Comparison of ENCODE assay signal across 8 mouse cellular contexts in the genomic region with DNA sequence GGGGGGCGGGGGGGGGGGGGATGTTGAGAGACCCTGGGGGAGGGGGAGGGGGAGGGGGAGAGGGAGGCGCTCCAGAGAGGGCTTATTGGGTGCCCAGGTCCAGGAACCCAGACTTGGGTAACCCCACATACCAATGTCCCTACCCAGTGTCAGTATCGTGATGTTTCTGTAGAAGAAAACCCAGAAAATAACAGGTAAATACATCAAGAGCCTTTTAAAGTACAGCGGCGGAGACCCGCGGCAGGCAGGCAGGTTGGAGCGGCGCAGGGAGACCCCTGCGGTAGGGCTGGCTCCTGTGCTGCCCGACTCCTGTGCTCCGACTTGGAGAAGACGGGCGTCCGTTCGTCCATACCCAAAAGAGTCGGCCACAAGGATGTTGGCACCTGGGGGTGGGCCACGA. TPM values are rescaled to one million over a fixed set of nuclear protein-coding genes. Genes with fewer than 3 reads are reported as not detected.
DNase-seq lines count a peak whose midpoint lies in the region; ATAC-seq and TF ChIP-seq lines count a peak whose summit lies in the region.

No protein-coding gene starts in this region.

- TF ChIP-seq EP300 in heart, postnatal 0 days (IDR thresholded peaks at IDR 0.05; ENCODE audit: low read depth): no peak

- under 1% methylated on average over 10 of the region's 18 CpGs for WGBS in heart, postnatal 0 days
- WGBS in intestine, embryonic 16.5 days: 0% methylated on average over 11 of the region's 18 CpGs
- under 1% methylated on average over 16 of the region's 18 CpGs for WGBS in neural tube, embryonic 12.5 days

- peaks cover 89% of the 10 kb centered on the region for H3K27me3 ChIP-seq in heart, postnatal 0 days (ENCODE audit: control insufficient read depth, insufficient read depth, low read length)
- peaks cover 33% of the 10 kb centered on the region for H3K27me3 ChIP-seq in intestine, embryonic 16.5 days (replicated peaks; ENCODE audit: control insufficient read depth, insufficient read depth, low read length)
- peaks cover 68% of the 10 kb centered on the region for H3K27me3 ChIP-seq in neural tube, embryonic 12.5 days (replicated peaks)

- ATAC-seq in heart, postnatal 0 days (ENCODE audit: insufficient read depth, low read depth): no peak; the same call in 1 of the 2 replicates
- 0 out of 2 replicates have a peak, but pooled peaks have one; percentile 10 for ATAC-seq in common myeloid progenitor, adult 5-6 weeks (replicated peaks; ENCODE audit: low read depth, poor library complexity, severe bottlenecking)
- peak; percentile 15; the same call in 1 of the 2 replicates for ATAC-seq in intestine, embryonic 16.5 days
- peak; percentile 49 for ATAC-seq in neural tube, embryonic 12.5 days (ENCODE audit: low FRiP score, low read depth)

- H3K36me3 ChIP-seq in heart, postnatal 0 days (replicated peaks; ENCODE audit: control insufficient read depth, insufficient read depth, low read length): no peaks in the 10 kb centered on the region
- no peaks in the 10 kb centered on the region for H3K36me3 ChIP-seq in intestine, embryonic 16.5 days (ENCODE audit: control insufficient read depth, insufficient read depth, low read length)
- no peaks in the 10 kb centered on the region for H3K36me3 ChIP-seq in neural tube, embryonic 12.5 days

- peak overlapping the region; percentile 39 for H3K4me3 ChIP-seq in heart, postnatal 0 days (ENCODE audit: low read depth, low read length)
- H3K4me3 ChIP-seq in intestine, embryonic 16.5 days (ENCODE audit: low read length): peak overlapping the region; percentile 45
- H3K4me3 ChIP-seq in neural tube, embryonic 12.5 days: peak overlapping the region; percentile 35

- H3K27ac ChIP-seq in heart, postnatal 0 days (ENCODE audit: low read depth): no peak overlapping the region
- H3K27ac ChIP-seq in intestine, embryonic 16.5 days (ENCODE audit: low read length): no peak overlapping the region
- H3K27ac ChIP-seq in neural tube, embryonic 12.5 days: no peak overlapping the region

- no peak overlapping the region for H3K9ac ChIP-seq in heart, postnatal 0 days (replicated peaks; ENCODE audit: low read depth, low read length)
- peak overlapping the region; percentile 57; the same call in 1 of the 2 replicates for H3K9ac ChIP-seq in intestine, embryonic 16.5 days (ENCODE audit: low read depth, low read length)
- H3K9ac ChIP-seq in neural tube, embryonic 12.5 days: no peak overlapping the region

- DNase-seq in heart, postnatal 0 days (ENCODE audit: low spot score): no peak
- DNase-seq in heart, postnatal 14 days: no peak
- DNase-seq in right cerebral cortex, adult 2 months (ENCODE audit: low spot score in 2 of 2): no peak
- no peak for DNase-seq in thymus, postnatal 10 days (ENCODE audit: low spot score in 2 of 2)
- no peak for DNase-seq in lung, postnatal 14 days

- peak overlapping the region; percentile 62 for H3K4me2 ChIP-seq in heart, postnatal 0 days (ENCODE audit: low read depth, low read length)
- peak overlapping the region; percentile 62 for H3K4me2 ChIP-seq in intestine, embryonic 16.5 days (ENCODE audit: low read depth, low read length)
- H3K4me2 ChIP-seq in neural tube, embryonic 12.5 days (replicated peaks): peak overlapping the region; percentile 64

- no peak for TF ChIP-seq CTCF in heart, postnatal 0 days (IDR thresholded peaks at IDR 0.05; ENCODE audit: low read depth)

- no peaks in the 10 kb centered on the region for H3K9me3 ChIP-seq in heart, postnatal 0 days (replicated peaks; ENCODE audit: control insufficient read depth, low read length)
- H3K9me3 ChIP-seq in intestine, embryonic 16.5 days (ENCODE audit: control insufficient read depth, low read length): no peaks in the 10 kb centered on the region
- H3K9me3 ChIP-seq in neural tube, embryonic 12.5 days: no peaks in the 10 kb centered on the region

- H3K4me1 ChIP-seq in heart, postnatal 0 days (ENCODE audit: control insufficient read depth, insufficient read depth): no peaks in the 10 kb centered on the region
- H3K4me1 ChIP-seq in intestine, embryonic 16.5 days (ENCODE audit: control insufficient read depth, insufficient read depth, low read length): peaks cover 7% of the 10 kb centered on the region
- H3K4me1 ChIP-seq in neural tube, embryonic 12.5 days: no peaks in the 10 kb centered on the region

- intact Hi-C loops in heart, postnatal 14 days (cut with DNase I): no loop called here

RNA-seq across cellular contexts. Expression of gene Fcgr1, which starts 33.9 kb away (rescaled TPM):
- total RNA-seq in heart, postnatal 0 days (2014; rRNA removed; ENCODE audit: low replicate concordance): 1.1 and 3.0 TPM in 2 replicates
- polyA plus RNA-seq in heart, postnatal 0 days (2015; fragmentation: Nextera tagmentation; extraction: Ambion mirVana): 1.2 and 1.5 TPM in 2 replicates
- total RNA-seq in heart, postnatal 14 days (2021): under 1 TPM; 0.45 to 0.46 TPM
- not detected in 2 replicates for total RNA-seq in common myeloid progenitor, adult 5-6 weeks (2017)
- 3.6 and 3.7 TPM in 2 replicates for polyA plus RNA-seq in intestine, embryonic 16.5 days (2015; fragmentation: Nextera tagmentation; extraction: Ambion mirVana)
- polyA plus RNA-seq in neural tube, embryonic 12.5 days (2016; fragmentation: Nextera tagmentation; extraction: Ambion mirVana): 1.4 and 1.5 TPM in 2 replicates

RNA-seq across cellular contexts. Expression of gene Hist2h2bb, which starts 58.1 kb away (rescaled TPM):
- total RNA-seq in heart, postnatal 0 days (2014; rRNA removed; ENCODE audit: low replicate concordance): 225 and 283 TPM in 2 replicates
- 0.59 and 1.7 TPM in 2 replicates for polyA plus RNA-seq in heart, postnatal 0 days (2015; fragmentation: Nextera tagmentation; extraction: Ambion mirVana)
- total RNA-seq in heart, postnatal 14 days (2021): 100 to 1,000 TPM; 121 to 256 TPM
- total RNA-seq in common myeloid progenitor, adult 5-6 weeks (2017): 6,356 and 6,932 TPM in 2 replicates
- 5.3 and 6.2 TPM in 2 replicates for polyA plus RNA-seq in intestine, embryonic 16.5 days (2015; fragmentation: Nextera tagmentation; extraction: Ambion mirVana)
- 9.1 and 16.6 TPM in 2 replicates for polyA plus RNA-seq in neural tube, embryonic 12.5 days (2016; fragmentation: Nextera tagmentation; extraction: Ambion mirVana)

RNA-seq across cellular contexts. Expression of gene Hist2h3b, which starts 59.2 kb away (rescaled TPM):
- 1,066 and 1,627 TPM in 2 replicates for total RNA-seq in heart, postnatal 0 days (2014; rRNA removed; ENCODE audit: low replicate concordance)
- polyA plus RNA-seq in heart, postnatal 0 days (2015; fragmentation: Nextera tagmentation; extraction: Ambion mirVana): 13.1 and 16.2 TPM in 2 replicates
- total RNA-seq in heart, postnatal 14 days (2021): 100 to 1,000 TPM; 125 to 254 TPM
- total RNA-seq in common myeloid progenitor, adult 5-6 weeks (2017): 296 and 352 TPM in 2 replicates
- 21.2 and 30.8 TPM in 2 replicates for polyA plus RNA-seq in intestine, embryonic 16.5 days (2015; fragmentation: Nextera tagmentation; extraction: Ambion mirVana)
- polyA plus RNA-seq in neural tube, embryonic 12.5 days (2016; fragmentation: Nextera tagmentation; extraction: Ambion mirVana): 41.2 and 58.9 TPM in 2 replicates

Comparison
In these comparisons a context has a peak if more than half of its experiments do, and no peak if none do; other contexts are left out.
1. RNA of gene Hist2h2bb, which starts 58.1 kb away (total RNA-seq): 6,356 to 6,932 TPM in common myeloid progenitor, adult 5-6 weeks; 121 to 256 TPM in heart, postnatal 14 days and 225 to 283 TPM in heart, postnatal 0 days; every median in the first group is over 10 times any median in the second.
2. Peak in every context shown above with its lines, with median percentiles within 50 percentile points of each other: H3K4me2 ChIP-seq and H3K4me3 ChIP-seq.